ENCODE assay signal across 8 mouse cellular contexts in the genomic region with DNA sequence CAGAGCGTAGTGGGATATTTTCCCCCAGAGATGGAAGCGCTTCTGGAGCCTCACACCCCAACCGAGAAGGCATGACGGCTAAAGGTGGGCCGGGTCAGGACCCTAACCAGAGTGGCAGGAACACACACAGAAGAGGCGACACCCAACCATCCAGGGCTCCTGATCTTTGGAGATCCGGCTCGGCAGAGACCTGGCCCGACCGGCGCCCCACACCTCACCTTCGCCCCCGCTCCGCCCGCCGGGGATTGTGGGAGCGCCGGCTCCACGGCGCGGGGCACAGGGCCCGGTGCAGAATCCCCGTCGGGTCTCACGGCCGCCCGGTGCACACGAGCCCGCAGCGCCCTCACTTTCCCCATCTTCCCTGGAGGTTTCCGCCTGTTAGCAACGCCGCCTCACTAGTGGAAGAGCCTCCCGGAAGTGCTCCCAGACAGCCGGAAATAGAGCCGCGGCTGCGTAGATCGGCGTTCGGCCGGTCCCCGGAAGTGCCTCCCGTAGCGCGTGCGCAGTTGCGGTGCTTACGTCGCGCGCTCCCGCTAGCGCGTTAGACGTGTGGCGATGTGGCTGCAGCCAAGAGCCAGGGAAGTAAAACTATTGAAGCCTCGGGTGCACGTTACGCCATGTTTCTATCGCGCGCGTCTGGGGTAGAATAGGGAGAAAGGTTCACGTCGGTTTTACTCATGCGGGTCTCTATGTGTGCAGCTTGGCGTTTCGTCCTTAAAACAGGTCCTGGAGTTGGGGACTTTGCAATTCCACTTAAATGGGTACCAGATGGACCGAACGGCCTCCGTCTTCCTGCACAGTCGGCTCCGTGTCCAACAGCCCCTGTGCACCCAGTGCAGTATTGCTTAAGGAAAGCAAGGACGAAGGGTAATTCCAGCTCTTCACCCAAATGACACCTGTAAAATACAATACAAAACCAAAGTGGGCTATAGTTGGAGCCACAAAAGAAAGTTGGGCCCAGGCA. TPM values are rescaled to one million over a fixed set of nuclear protein-coding genes. Genes with fewer than 3 reads are reported as not detected.
DNase-seq lines count a peak whose midpoint lies in the region; ATAC-seq and TF ChIP-seq lines count a peak whose summit lies in the region.

A gene (minus strand): TSS at position 401 of the 964 bp plus-strand sequence.

- H3K27me3 ChIP-seq in forebrain, embryonic 10.5 days (ENCODE audit: poor library complexity, severe bottlenecking), result no peaks in the 10 kb centered on the region
- H3K27me3 ChIP-seq in heart, embryonic 15.5 days, result no peaks in the 10 kb centered on the region
- no peaks in the 10 kb centered on the region for H3K27me3 ChIP-seq in liver, embryonic 14.5 days (ENCODE audit: control insufficient read depth, insufficient read depth, low read length)
- no peaks in the 10 kb centered on the region for H3K27me3 ChIP-seq in neural tube, embryonic 11.5 days (ENCODE audit: control insufficient read depth, insufficient read depth, low read length)
- H3K27me3 ChIP-seq in stomach, postnatal 0 days (ENCODE audit: control insufficient read depth, insufficient read depth, low read length), result no peaks in the 10 kb centered on the region

- TF ChIP-seq EP300 in liver, embryonic 14.5 days (IDR thresholded peaks at IDR 0.05; ENCODE audit: low read depth), result no peak
- no peak for TF ChIP-seq EP300 in stomach, postnatal 0 days (optimal IDR thresholded peaks at IDR 0.05)

- peak; percentile 85 for ATAC-seq in CD4-positive, CD25-positive, alpha-beta regulatory T cell, adult 4 months
- ATAC-seq in heart, embryonic 15.5 days (replicated peaks; ENCODE audit: insufficient number of reproducible peaks, insufficient read depth, low FRiP score, low read depth), result peak; percentile 90
- peak; percentile 92 for ATAC-seq in liver, embryonic 14.5 days (ENCODE audit: insufficient read depth)
- ATAC-seq in neural tube, embryonic 11.5 days (ENCODE audit: insufficient read depth, low FRiP score, low TSS enrichment), result peak; percentile 85
- ATAC-seq in stomach, postnatal 0 days (ENCODE audit: low FRiP score, low TSS enrichment), result peak; percentile 92

- DNase-seq in c-Kit-negative CD71-positive TER-119-positive erythroid progenitor cells, embryonic 14.5 days (ENCODE audit: low read depth, low spot score), result peak; percentile 86
- peak; percentile 89 for DNase-seq in forebrain, embryonic 10.5 days (ENCODE audit: extremely low spot score, low spot score)
- DNase-seq in kidney, postnatal 25 days, result peak; percentile 93 to 97
- peak; percentile 89 to 90 (median 89) for DNase-seq in liver, embryonic 14.5 days (ENCODE audit: low read depth in 3 of 3, low spot score in 3 of 3)
- peak; percentile 95 for DNase-seq in neural tube, embryonic 11.5 days (ENCODE audit: low spot score)
- peak; percentile 94 for DNase-seq in stomach, postnatal 0 days (ENCODE audit: low spot score)

- peaks cover 39% of the 10 kb centered on the region for H3K36me3 ChIP-seq in forebrain, embryonic 10.5 days (replicated peaks)
- peaks cover 16% of the 10 kb centered on the region for H3K36me3 ChIP-seq in heart, embryonic 15.5 days
- H3K36me3 ChIP-seq in liver, embryonic 14.5 days (replicated peaks; ENCODE audit: control insufficient read depth, insufficient read depth, low read depth), result peaks cover 9% of the 10 kb centered on the region
- H3K36me3 ChIP-seq in neural tube, embryonic 11.5 days (ENCODE audit: control insufficient read depth, insufficient read depth, low read length), result peaks cover 8% of the 10 kb centered on the region
- peaks cover 4% of the 10 kb centered on the region; the same call in 1 of the 2 replicates for H3K36me3 ChIP-seq in stomach, postnatal 0 days (ENCODE audit: control insufficient read depth, insufficient read depth, low read length)

- peak within 1 kb of the TSS; percentile 79 for H3K9ac ChIP-seq in heart, embryonic 15.5 days
- H3K9ac ChIP-seq in liver, embryonic 14.5 days (replicated peaks), result peak within 1 kb of the TSS; percentile 89
- peak within 1 kb of the TSS; percentile 88 for H3K9ac ChIP-seq in neural tube, embryonic 11.5 days (ENCODE audit: low read length)
- peak within 1 kb of the TSS; percentile 87 for H3K9ac ChIP-seq in stomach, postnatal 0 days (ENCODE audit: low read length)

- no peaks in the 10 kb centered on the region for H3K9me3 ChIP-seq in forebrain, embryonic 10.5 days
- no peaks in the 10 kb centered on the region for H3K9me3 ChIP-seq in heart, embryonic 15.5 days (replicated peaks)
- H3K9me3 ChIP-seq in liver, embryonic 14.5 days (ENCODE audit: control insufficient read depth, low read length), result no peaks in the 10 kb centered on the region
- no peaks in the 10 kb centered on the region for H3K9me3 ChIP-seq in neural tube, embryonic 11.5 days (ENCODE audit: control insufficient read depth, low read length)
- H3K9me3 ChIP-seq in stomach, postnatal 0 days (ENCODE audit: control insufficient read depth, low read length), result no peaks in the 10 kb centered on the region

- peaks cover 34% of the 10 kb centered on the region for H3K4me1 ChIP-seq in forebrain, embryonic 10.5 days
- H3K4me1 ChIP-seq in heart, embryonic 15.5 days (replicated peaks), result peaks cover 19% of the 10 kb centered on the region
- H3K4me1 ChIP-seq in liver, embryonic 14.5 days (replicated peaks; ENCODE audit: control insufficient read depth in 2 of 2, insufficient read depth in 2 of 2, low read length in 1 of 2), result peaks cover 12 to 19% of the 10 kb centered on the region in 2 experiments
- H3K4me1 ChIP-seq in neural tube, embryonic 11.5 days (ENCODE audit: control insufficient read depth, insufficient read depth, low read length), result peaks cover 14% of the 10 kb centered on the region
- H3K4me1 ChIP-seq in stomach, postnatal 0 days (replicated peaks; ENCODE audit: control insufficient read depth, insufficient read depth), result no peaks in the 10 kb centered on the region

- peak within 1 kb of the TSS; percentile 92 for H3K27ac ChIP-seq in forebrain, embryonic 10.5 days
- peak within 1 kb of the TSS; percentile 84 for H3K27ac ChIP-seq in heart, embryonic 15.5 days
- H3K27ac ChIP-seq in liver, embryonic 14.5 days, result peak within 1 kb of the TSS; percentile 62
- H3K27ac ChIP-seq in neural tube, embryonic 11.5 days (ENCODE audit: low read depth, low read length), result peak within 1 kb of the TSS; percentile 39; the same call in 1 of the 2 replicates
- H3K27ac ChIP-seq in stomach, postnatal 0 days (replicated peaks), result peak within 1 kb of the TSS; percentile 88

- H3K4me2 ChIP-seq in heart, embryonic 15.5 days, result peak within 1 kb of the TSS; percentile 81
- H3K4me2 ChIP-seq in liver, embryonic 14.5 days (ENCODE audit: low read depth), result peak within 1 kb of the TSS; percentile 71
- peak within 1 kb of the TSS; percentile 76 for H3K4me2 ChIP-seq in neural tube, embryonic 11.5 days (ENCODE audit: low read depth)
- peak within 1 kb of the TSS; percentile 89 for H3K4me2 ChIP-seq in stomach, postnatal 0 days (replicated peaks; ENCODE audit: low read depth)

- 1% methylated on average over 75 of the region's 75 CpGs for WGBS in forebrain, embryonic 10.5 days
- WGBS in heart, embryonic 15.5 days, result under 1% methylated on average over 75 of the region's 75 CpGs
- 1% methylated on average over 73 of the region's 75 CpGs for WGBS in liver, embryonic 14.5 days (ENCODE audit: insufficient replicate concordance)
- 1% methylated on average over 75 of the region's 75 CpGs for WGBS in neural tube, embryonic 11.5 days
- WGBS in stomach, postnatal 0 days, result under 1% methylated on average over 75 of the region's 75 CpGs

- TF ChIP-seq CTCF in liver, embryonic 14.5 days (IDR thresholded peaks at IDR 0.05; ENCODE audit: low read depth), result 0 out of 2 replicates have a peak, but pooled peaks have one; percentile 6
- TF ChIP-seq CTCF in stomach, postnatal 0 days (IDR thresholded peaks at IDR 0.05; ENCODE audit: low read depth), result no peak; the same call in 1 of the 2 replicates

- peak within 1 kb of the TSS; percentile 96 for H3K4me3 ChIP-seq in forebrain, embryonic 10.5 days
- peak within 1 kb of the TSS; percentile 86 for H3K4me3 ChIP-seq in heart, embryonic 15.5 days
- H3K4me3 ChIP-seq in liver, embryonic 14.5 days (ENCODE audit: insufficient read depth in 1 of 2, low read depth in 2 of 2, low read length in 2 of 2), result peak within 1 kb of the TSS; percentile 86 to 97
- H3K4me3 ChIP-seq in neural tube, embryonic 11.5 days (ENCODE audit: low read depth, low read length), result peak within 1 kb of the TSS; percentile 94
- H3K4me3 ChIP-seq in stomach, postnatal 0 days (ENCODE audit: low read depth, low read length), result peak within 1 kb of the TSS; percentile 86

RNA-seq across cellular contexts. Expression of the gene that starts here (rescaled TPM):
- 10 to 100 TPM; 11.8 to 14.3 TPM for polyA plus RNA-seq in CD4-positive, CD25-positive, alpha-beta regulatory T cell, adult 4 months (2017; shearing (Covaris generic))
- polyA plus RNA-seq in forebrain, embryonic 10.5 days (2016; fragmentation: Nextera tagmentation; extraction: Ambion mirVana), result 41.2 and 43.2 TPM in 2 replicates
- 21.3 and 28.1 TPM in 2 replicates for polyA plus RNA-seq in heart, embryonic 15.5 days (2015; fragmentation: Nextera tagmentation; extraction: Ambion mirVana)
- 9.6 and 13.9 TPM in 2 replicates for polyA plus RNA-seq in liver, embryonic 14.5 days (2012; rRNA removed)
- polyA plus RNA-seq in liver, embryonic 14.5 days (2014; fragmentation: Nextera tagmentation; extraction: Ambion mirVana), result 16.7 and 19.5 TPM in 2 replicates
- 45.7 and 49.0 TPM in 2 replicates for polyA plus RNA-seq in neural tube, embryonic 11.5 days (2014; fragmentation: Nextera tagmentation; extraction: Ambion mirVana)
- 25.2 and 28.8 TPM in 2 replicates for polyA plus RNA-seq in stomach, postnatal 0 days (2015; fragmentation: Nextera tagmentation; extraction: Ambion mirVana)

Comparison
In these comparisons a context has a peak if more than half of its experiments do, and no peak if none do; other contexts are left out.
1. Peak in every context shown above with its lines: DNase-seq, ATAC-seq, H3K4me3 ChIP-seq and H3K27ac ChIP-seq.
2. H3K27ac ChIP-seq: peak in every context shown above with its lines; median percentile 92 in forebrain, embryonic 10.5 days; 88 in stomach, postnatal 0 days; 84 in heart, embryonic 15.5 days; 62 in liver, embryonic 14.5 days; 39 in neural tube, embryonic 11.5 days.